Mouse (Mus musculus) lung, postnatal 36 days (tissue): ENCODE data around the gene H2-M10.2.
A peak's percentile ranks its signal among the peaks of the same experiment; 100 is the strongest.

Source experiments
- DNase-seq: peaks from one replicate; pipeline ENCODE4 v3.0.0; 2022; ENCODE audit warnings: mixed read lengths

H2-M10.2 gene

GRCm38 (mm10) chr17:36252250-36252876, 33.9 kb downstream of the H2-M10.2 start:
- DNase-seq, result peak; percentile 43

GRCm38 (mm10) chr17:36248886-36249285, 37.4 kb downstream of the H2-M10.2 start:
- no peak for DNase-seq

GRCm38 (mm10) chr17:36245741-36246140, 40.5 kb downstream of the H2-M10.2 start:
- DNase-seq, result peak; percentile 44

GRCm38 (mm10) chr17:36244031-36244430, 42.3 kb downstream of the H2-M10.2 start:
- DNase-seq, result no peak

GRCm38 (mm10) chr17:36240637-36241213, 45.6 kb downstream of the H2-M10.2 start:
- no peak for DNase-seq

GRCm38 (mm10) chr17:36237321-36237921, 48.9 kb downstream of the H2-M10.2 start:
- no peak for DNase-seq

- DNase-seq, result peak; percentile 63
Observed at GRCm38 (mm10) chr17:36235300-36235699, 51.0 kb downstream of the H2-M10.2 start.
